Mouse (Mus musculus): ENCODE data around the gene Lin37.
A peak's percentile ranks its signal among the peaks of the same experiment; 100 is the strongest.

Lin37 gene

DNA sequence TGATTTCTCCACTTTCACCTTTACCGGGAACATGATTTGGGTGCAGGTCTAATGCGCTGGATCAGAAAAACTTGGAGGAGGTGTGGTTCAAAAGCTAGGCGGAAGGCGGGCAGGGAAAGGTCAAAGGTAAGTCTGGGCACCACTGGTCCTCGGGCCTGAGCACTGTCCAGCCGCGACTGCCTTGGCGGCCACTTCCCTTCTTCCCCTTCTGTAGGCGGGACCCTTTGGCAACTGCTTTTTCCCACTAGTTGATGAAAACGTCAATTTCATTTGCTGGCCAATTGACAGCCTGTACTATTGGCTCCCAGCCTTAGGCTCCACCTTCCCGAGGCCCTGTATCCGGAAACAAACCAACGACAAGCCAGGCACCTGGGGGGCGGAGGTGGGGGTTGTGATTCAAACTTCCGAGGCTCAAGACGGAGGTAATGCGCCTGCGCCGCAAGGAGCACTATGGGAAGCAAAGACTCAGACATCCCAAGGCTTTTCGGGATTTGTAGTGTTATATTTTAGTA, at the start of gene Lin37:
Gene Lin37, minus strand, starts transcription at position 396 of the 512 bp plus-strand sequence.
- peak; percentile 99 for DNase-seq (ENCODE audit: low spot score in 2 of 2)

DNA sequence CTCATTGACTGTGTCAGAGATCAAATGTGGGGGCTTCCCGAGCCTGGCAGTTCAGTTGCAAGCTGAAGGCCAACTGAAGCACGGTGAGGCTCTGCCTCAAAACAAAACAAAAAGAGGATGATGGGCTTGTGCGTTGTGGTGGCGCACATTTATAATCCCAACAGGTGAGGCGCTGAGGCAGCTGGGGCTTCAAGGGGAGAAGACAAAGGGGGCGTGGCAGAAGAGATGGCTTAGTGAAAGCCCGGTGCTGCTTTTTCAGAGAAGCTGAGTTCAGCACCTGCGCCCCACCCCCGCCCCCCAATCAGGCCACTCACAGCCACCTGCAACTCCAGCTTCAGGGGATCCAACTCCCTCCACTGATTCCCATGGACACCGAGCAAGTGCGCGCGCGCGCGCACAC, 48.8 kb upstream of the Lin37 start:
- no peak for DNase-seq (ENCODE audit: low spot score in 2 of 2)

DNA sequence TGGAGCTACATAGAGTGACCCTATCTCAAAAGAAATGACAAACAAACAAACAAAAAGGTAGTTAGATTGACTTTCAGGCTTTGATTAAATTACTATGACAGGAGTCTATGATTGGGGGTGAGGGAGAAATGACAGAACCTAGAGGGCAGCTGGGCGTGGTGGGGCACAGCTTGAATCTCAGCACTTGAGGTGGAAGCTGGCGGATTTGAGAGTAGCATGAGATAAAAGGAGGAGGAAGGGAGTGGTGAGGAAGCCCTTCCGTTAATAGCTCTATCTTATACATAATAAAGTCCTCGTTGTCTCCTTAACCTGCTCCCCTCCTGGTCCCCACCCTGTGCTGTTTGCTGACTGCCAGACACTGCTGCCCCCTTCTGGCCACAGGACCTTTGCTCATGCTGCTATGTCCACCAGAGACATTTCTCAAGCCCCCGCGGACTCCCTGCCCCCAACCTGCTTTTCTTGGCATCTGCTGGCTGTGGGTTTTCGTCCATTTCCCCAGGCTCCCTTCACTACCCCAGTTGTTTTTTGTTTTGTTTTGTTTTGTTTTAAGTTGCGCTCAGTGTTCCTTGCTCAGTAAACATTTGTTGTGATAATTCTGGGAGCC, 48.2 kb upstream of the Lin37 start:
- no peak for DNase-seq (ENCODE audit: low spot score in 2 of 2)

DNA sequence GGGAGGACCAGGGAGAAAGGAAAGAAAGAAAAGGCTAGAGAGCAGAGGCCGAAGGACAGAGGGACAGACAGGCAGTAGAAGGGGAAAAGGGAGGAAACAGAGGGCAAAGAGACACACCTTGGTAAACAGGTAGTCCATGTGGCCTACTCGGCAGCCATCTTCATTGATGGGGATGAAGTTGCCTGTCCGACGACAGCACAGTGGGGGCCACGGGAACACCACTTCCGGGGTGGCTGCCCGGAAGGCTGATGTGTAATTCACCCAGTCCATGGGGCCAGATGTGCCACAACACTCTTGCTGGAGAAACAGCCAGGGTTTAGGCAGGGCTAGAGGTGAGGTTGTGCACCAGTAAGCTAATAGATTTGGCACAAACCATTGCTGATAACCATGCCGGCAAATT, 45.3 kb upstream of the Lin37 start:
- DNase-seq (ENCODE audit: low spot score in 2 of 2) = no peak

DNA sequence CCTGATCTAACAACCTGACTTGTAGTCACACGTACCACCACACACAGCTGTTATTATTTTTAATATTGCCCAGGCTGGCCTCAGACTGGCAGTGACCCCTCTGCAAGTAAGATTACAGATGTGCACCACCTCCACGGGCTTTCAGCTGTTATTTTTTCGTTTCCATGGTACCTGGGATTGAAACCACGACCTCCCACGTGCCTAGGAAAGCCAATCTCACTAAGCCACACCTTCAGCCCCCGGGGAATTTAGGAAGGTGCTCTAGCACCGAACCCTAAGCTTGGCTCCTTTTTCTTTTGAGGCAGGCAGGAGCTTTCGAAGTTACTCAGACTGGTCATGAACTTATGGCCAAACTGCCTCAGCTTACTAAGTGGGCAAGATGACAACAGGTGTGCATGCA, 44.8 kb upstream of the Lin37 start:
- no peak for DNase-seq (ENCODE audit: low spot score in 2 of 2)

DNA sequence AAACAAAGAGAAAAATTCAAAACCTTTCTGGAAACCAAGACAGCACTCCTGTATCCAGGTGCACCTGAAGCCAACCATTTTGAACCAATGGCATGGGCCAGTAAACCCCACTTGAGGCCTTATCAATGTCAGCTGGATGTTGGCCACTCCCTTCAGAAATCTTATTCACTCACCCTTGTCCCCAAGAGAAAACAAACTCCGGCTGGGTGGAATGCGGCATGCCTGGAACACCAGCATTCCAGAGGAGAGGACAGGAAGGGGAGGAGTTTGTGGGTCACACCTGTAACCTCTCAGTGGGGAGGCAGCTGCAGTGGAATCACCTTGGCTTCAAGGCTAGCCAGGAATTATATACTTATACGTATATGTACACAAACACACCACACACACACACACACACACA, 42.9 kb upstream of the Lin37 start:
- no peak for DNase-seq (ENCODE audit: low spot score in 2 of 2)

DNA sequence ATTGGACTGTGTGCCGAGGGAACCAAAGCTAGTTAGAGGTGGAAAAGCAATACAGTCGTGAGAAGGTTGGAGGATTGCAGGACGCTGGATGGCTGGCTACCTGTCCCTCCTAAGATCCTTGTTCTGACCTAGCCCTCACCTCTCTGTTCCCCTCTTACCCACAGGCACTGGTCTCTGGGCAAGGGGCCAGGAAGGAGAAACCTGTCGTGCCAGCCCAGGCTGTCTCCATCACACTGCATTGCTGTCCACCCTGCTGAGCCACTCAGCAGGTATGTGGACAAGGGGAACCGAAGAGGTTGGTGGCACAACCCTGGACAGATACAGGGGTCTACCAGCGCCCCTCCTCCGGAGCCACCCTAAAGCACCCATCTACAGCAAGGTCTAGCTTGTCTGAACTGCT, 41.0 kb upstream of the Lin37 start:
- DNase-seq (ENCODE audit: low spot score in 2 of 2) = no peak

DNA sequence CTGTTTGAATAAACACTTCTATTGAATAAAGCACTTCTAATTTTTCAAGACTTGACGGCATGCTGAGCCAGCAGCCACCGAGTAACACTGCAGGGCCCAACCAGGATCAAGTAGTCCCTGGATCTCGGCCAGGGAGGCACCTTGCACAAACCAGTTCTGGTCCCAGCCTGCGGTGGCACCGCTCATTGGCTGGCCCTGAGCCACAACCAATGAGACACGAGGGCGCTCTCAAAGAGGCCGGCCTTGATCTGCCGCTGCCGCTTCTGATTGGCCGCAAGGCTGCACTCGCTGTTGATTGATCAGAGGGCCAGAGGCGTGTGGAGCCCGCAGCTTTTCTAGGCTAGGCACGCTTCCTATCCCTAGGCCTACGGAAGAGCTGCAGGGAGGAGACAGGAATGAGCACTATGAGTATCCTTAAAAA, 40.3 kb upstream of the Lin37 start:
- peak; percentile 74 to 81 for DNase-seq (ENCODE audit: low spot score in 2 of 2)

DNA sequence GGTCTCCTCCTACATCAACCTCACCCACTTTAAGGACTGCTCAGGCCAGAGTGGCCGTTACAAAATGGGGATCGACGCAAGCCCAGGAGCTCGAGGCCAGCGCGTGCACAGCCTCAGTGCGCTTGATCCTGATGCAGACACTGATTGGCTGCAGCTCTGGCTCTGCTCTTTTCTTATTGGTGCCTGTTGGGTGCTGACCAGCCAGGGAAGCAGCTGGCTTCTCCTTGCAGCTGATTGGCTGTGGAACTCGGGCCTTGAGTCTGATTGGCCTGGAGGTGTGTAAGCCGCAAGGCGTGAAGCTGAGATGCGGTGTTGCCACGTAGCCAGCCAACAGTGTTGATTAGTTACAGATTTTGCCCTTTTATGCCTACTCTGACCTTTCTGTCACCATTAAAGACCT, 39.1 kb upstream of the Lin37 start, which contains the start of gene Zbtb32:
Gene Zbtb32, minus strand, starts transcription at position 124 of the 400 bp plus-strand sequence.
- DNase-seq (ENCODE audit: low spot score in 2 of 2) = no peak

DNA sequence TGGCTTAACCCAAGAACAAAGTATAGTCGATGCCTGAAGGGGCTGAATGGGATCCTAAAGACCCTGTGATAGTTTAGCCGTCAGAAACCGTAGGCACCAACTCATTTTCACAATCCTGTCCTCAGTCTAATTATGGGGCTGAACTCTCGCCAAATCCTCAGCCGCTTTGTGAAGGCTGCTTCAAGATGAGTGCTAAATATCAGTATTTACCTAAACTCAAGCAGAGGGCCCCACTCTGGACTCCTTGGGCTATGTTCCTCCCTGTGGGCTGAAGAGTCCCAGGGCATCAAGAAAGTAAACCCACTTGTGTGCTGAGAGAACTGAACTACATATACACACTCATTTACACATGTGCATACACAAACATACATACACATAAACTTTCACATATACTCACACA, 37.2 kb upstream of the Lin37 start:
- no peak for DNase-seq (ENCODE audit: low spot score in 2 of 2)

DNA sequence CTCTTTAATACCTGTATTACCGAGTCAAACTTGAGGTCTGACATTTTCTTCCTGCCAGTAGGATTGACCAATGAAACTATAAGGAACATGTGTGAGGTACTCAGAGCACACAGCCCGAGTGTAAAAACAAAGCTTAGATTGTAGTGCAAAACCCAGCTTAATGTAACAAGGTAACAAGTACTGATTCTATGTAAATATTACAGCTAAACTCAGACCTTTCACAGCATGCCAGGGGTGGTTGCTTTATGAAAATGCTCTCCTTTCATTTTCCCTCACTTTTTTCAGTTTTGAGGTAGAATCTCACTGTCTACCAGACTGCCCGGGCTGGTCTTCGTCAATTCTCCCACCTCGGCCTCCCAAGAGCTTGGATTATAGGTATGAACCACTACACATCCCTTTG, 36.5 kb upstream of the Lin37 start:
- no peak for DNase-seq (ENCODE audit: low spot score in 2 of 2)

DNA sequence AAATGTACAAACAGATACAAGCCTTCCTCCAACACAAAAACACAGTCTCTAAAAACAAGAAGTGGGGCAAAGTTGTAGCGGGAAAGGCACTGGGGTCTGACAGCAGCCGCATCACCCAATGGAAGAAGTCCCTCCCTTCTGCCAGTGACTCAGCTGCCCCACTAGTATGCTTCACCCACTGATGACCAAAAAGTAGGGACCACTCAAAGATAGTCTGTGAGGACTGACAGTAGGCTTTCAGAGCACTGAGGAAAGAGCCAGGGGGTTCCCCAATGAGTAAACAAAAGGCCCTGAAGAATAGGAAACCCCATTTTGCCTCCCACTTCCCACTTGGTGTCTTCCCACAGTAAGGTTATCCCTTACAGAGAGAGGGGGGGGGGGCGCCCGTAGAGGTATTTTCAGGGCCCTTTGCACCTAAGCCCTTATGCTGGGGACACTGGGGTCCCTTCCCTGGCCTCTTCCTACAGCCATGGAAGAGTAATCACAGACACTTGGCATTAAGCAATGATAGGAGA, 34.9 kb upstream of the Lin37 start:
- no peak for DNase-seq (ENCODE audit: low spot score in 2 of 2)

DNA sequence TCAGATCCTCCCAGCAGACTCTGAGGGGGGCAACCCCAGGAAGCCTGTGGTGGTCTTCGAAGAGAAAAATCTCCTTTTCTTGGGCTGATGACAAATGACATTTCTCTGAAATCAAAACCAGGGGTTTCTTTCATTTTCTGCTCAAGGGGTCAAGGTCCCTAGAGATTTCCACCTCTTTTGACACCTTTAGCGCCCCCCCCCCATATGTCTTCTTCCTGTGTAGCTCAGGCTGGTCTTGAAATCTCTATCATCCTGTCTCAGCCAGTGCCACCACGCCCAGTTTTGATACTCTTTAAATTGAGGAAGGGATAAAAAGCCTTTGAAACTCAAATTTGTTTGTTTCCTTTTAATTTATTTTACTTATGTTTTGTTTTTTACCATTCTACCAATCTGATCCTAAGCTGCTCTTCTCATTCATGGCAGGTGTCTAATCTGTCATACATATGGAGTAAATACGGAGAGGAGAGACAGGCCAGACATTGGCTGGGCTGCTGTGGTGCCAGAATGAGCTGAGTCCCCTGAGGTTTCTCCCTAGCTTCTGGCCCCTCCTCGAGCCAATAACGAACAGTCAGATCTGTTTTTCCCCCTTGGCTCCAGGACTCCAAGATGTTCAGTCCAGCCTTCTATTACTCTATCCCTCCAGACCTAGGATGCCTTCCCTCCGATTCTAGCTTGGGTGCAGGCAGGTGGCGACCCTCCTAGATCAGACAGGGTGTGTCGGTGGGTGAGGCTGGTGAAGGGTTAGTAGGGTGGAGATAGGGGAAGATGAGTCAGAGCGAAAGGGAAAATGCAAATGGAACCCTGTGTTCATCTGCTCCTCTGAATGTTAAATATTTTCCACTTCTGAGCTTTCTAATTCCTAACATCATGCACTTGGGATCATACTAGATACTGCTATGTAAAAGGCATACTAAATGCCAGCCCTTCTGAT, 34.2 kb upstream of the Lin37 start:
- no peak for DNase-seq (ENCODE audit: low spot score in 2 of 2)

DNA sequence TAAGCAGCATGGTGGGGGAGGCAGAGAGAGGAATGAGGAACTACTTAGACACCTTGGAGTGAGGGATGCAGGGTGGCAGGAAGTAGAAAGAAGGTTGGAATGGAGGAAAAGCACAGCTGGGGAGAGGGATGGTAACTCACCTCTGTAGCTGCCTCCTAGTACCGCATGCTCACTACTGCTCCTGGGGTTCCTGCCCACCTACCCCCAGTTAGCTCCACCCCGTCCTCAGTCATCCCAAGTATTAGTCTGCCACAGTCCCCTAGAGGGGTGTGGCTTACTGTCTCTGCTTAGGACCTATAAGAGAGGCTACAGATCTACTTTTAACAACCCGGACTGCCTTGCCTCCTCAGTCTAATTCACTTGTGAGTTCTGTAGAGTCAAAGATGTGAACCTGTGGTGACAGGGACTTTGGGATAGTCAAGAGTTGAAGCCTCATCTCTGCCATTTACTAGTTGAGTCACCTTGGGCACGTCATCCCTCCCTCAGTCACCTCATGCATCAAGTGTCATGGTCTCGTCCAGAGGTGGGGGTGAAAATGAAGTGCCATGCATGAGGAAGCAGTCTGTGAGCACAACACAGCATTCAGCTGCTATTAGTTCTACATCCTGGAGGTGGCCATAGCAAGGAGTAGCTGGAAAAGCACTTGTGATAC, 33.3 kb upstream of the Lin37 start:
- DNase-seq (ENCODE audit: low spot score in 2 of 2) = no peak

DNA sequence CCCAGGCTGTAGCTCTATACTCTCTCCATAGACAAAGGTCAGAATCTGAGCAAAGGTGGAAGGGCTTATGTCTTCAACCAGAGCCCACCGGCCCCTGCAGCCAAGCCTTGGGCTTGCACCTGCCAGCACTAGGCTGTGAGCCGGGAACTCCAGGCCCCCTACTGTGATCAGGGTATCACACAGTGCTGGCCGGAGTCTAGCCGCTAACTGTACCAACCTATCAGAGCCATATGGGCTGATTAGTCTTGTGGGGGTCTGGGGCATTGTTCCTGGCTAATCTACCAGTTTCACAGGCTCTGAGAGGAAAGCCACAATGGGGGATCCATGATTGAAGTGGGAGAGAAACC, 31.9 kb upstream of the Lin37 start:
- no peak for DNase-seq (ENCODE audit: low spot score in 2 of 2)

DNA sequence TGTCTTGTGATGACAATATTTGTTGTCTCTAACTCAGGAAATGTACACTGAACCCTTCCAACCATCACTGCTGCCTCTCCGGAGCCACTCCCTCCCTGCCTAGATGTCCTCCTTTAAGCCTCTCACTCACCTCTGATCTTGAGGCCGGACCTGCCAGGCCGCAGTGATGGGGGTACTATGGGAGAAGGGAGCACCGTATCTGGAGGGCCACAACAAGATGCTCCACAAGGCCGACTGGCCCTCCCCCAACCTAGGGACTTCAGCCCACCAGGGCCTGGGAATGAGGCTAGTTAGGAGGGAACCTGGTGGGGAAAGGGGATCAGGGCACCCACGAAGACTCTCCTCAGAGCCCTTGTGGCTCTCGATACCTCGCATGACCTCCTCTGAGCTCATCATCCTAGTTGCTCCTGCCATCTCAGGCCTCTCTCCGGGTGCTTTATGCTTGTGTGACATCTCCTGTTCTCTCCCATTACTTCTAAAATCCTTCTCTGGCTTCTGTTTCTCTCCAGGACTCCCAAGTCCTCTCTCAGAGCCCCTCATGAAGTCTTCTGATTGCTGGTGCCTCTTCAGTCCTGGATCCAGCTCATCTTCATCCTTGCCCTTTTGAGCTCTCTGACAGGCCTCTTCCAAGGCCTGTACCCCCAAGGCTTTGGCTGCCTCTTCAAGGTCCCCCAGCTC, 31.4 kb upstream of the Lin37 start:
- no peak for DNase-seq (ENCODE audit: low spot score in 2 of 2)

DNA sequence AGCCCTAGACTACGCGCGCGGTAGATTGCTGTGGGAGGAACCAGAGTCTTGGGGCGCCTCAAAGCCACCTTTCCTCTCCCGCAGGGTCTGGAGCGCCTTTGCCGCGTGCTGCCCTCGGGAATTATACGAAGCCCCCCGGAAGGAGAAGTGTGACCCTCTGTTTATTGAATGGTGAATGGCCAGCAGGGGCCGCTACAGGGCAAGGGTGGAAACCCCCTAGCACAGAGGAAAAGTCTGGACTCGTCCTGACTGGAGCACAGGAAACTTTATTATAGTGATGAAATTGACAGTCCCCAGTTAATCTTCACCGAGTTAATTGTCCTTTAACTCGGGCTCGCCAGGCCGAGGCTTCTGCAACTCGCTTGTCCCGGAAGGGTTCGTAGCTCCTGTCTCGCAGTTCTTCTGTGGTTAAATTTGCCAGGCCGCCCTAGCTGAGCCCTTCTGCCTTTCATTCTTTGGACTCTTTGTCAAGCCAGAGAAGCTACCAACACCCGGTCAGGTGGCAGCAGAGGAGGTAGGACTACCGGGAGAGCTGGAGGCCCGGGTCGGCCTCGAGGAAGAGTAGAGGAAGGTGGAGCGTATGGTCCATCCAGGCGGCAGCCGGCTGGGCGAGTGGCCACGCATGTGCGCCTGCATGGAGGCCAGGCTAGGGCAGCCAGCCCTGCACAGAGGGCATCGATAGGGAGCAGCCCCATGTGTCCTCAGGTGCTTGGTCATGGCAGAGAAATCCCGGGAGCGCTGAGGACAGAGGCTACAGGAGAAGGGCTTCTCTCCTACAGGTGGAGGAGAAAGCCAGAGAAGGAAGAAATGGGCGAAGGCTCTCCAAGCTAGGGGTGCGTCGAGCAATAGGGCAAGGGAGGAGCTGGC, 30.0 kb upstream of the Lin37 start:
- peak; percentile 77 to 84 for DNase-seq (ENCODE audit: low spot score in 2 of 2)

DNA sequence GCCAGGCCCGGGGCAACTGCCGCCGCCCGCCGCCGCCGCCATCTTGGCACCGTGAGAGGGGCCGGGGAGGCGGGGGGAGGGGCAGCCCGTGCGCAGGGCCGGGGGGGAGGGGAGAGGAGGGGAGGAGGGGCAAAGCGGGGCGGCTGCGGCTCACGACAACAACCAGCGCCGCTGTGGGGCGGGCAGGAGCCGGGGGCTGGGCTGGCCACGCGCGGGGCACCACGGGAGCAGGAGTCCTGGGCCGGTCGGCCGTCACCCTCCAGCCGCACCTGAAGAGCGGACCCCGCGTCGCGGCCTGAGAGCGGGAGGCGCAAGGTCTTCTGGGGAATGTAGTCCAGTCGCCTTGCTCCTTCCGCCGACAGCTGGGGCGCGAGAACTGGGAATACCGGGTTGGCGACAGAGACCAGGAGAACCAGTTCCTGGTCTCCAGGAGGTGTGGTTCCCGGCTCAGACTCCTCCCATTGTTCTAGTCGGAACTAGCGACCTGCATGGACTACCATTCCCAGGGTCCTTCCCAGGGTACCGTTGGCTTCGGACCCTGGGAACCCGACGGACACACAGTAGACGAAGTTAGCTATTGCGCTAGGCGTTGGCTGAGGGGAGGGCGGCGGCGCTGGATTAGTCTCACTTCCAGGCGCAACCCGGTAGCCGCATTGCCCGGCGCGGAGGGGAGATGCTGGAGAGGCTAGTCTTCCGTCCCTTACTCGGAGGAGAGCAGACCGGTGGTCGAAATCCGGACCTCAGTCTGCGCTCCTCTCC, 29.2 kb upstream of the Lin37 start, which contains the start of gene Kmt2b:
Gene Kmt2b, minus strand, starts transcription at position 51 of the 759 bp plus-strand sequence.
- peak; percentile 98 for DNase-seq (ENCODE audit: low spot score in 2 of 2)

DNA sequence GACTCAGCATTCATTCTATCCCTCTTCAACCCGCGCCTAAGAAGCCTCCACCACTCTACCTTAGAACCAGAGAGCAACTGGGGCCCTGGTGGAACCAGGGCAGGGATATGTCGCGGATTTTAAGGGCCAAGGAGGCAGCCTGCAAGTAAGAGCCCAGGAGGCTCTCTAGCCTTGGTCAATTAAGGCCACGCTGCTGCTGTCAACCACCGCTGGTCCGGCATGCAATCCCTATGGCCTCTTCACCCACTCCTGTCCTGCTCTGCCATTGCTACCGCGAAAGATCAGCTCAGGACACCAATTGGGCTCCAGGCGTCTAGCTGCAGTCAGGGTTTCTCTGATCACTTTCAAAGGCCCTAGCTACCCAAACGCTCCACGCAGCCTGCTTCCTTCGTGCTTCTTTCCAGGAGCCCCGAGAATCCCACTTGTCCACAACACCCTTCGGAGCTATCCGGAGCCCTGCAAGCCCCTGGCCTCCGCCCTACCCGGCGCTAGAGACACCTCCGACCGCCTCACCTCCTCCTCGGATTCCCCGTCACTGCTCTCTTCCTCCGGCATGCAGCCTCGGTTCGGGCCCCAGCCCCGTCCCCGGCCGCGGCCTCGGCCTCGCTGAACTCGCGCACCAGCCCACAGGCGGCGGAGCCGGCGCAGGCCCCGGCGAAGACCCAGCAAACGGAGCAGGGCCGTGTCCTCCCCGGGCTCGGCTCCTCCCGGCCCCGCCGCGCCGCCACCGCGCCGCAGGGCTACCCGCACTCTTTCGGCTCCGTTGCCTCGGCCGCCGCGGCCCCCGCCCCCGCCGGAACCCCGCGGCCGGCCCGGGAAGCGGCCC, 28.4 kb upstream of the Lin37 start:
- DNase-seq (ENCODE audit: low spot score in 2 of 2) = peak in 1 of 2 experiments; percentile 38

Measured in heart, adult 9 months (tissue).